Mouse (Mus musculus): Measurements from ENCODE around the gene Hic2.

DNA sequence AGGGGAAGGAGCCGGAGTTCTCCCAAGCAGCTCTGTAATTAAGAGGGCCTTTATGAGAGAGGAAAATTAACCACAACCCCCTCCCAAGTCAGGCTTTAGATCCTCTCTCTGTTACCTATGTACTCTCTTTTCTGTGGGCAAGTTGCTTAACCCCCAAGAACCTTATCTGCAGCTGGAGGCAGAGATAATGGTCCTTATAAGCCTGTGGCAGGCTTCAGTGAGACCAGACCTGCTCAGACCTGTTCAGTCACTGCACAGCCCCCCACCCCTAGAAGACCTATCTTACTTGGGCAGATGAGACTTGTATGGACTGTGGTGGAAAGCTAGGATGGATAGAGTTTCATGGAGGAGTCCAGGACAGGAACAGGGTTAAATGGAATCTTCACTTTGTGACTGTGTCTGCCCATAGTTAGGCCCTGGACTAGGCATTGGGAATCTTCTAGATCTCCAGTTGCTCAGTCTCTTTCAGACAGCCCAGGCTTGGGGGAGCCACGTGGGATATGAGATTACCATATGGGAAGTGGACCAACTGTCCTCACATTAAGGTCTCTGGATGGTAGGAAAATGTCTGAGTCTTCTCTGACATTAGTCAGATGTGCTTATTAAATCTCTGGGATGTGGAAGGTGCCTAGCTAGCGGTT is 18.8 kb downstream of the Hic2 start:
- no peak for TF ChIP-seq POLR2AphosphoS2 (IDR thresholded peaks at IDR 0.05; ENCODE audit: insufficient read length, low read depth)
- TF ChIP-seq POLR2A (IDR thresholded peaks at IDR 0.05; ENCODE audit: insufficient read length, low read depth): no peak
- no peak for TF ChIP-seq TCF12 (IDR thresholded peaks at IDR 0.05; ENCODE audit: insufficient read depth, poor library complexity, severe bottlenecking)
- no peak for TF ChIP-seq MAX (IDR thresholded peaks at IDR 0.05; ENCODE audit: low read depth)
- TF ChIP-seq REST (IDR thresholded peaks at IDR 0.05; ENCODE audit: insufficient read depth, insufficient read length): no peak
- TF ChIP-seq SRF (IDR thresholded peaks at IDR 0.05; ENCODE audit: control insufficient read depth, insufficient read length, low read depth): no peak
- TF ChIP-seq E2F4 (IDR thresholded peaks at IDR 0.05; ENCODE audit: insufficient read depth): no peak
